Mouse (Mus musculus) CH12.LX (cell line): ENCODE results near the gene Gm10153.

ENCODE experiments used
- CTCF ChIP-seq, 2 experiments: IDR thresholded peaks in 1 of 2; conservative IDR thresholded peaks in 1 of 2; 2 replicates each; pipeline ENCODE4 v1.5.1; 2011 to 2012; ENCODE audit warnings: low read depth in 2 of 2, low read length in 2 of 2, improper control_type of control experiment in 1 of 2, inconsistent platforms in 1 of 2, mild to moderate bottlenecking in 1 of 2, moderate library complexity in 1 of 2
- MYC ChIP-seq: IDR thresholded peaks from 2 replicates; pipeline ENCODE4 v1.6.1; 2011; ENCODE audit warnings: low read depth, mild to moderate bottlenecking, improper control_type of control experiment, low read length

DNA sequence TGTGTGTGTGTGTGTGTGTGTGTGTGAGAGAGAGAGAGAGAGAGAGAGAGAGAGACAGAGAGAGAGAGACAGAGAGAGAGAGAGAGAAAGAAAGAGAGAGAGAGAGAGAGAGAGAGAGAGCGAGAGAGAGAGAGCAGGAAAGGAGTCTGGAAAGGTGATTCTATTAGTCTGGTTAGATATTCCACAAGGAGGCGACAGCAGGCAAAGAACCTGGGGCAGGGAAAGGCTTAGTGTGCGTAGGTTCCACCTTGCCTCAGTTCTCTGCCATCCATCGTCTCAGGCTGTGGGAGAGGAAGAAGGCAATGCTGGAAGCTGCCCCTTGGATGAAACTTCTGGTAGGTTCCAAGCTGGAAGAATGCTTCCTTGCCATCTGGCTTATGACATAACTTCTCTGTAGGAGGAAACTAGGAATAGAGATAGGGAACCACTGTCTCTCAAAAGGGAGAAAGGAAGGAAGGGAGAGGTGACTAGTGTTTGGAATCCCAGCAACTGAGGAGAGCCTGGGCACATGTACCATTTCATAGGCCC, 44.7 kb downstream of the Gm10153 start:
- no peak for TF ChIP-seq MYC
- peak in 1 of 2 experiments; percentile 13; a peak in 1 of 4 replicates for TF ChIP-seq CTCF (conservative IDR thresholded peaks at IDR 0.05 in 1 of 2, IDR thresholded peaks at IDR 0.05 in 1 of 2; ENCODE audit: low read depth in 2 of 2, low read length in 2 of 2)
